Mouse (Mus musculus) embryonic fibroblast, embryonic 13.5 days (primary cell): ENCODE data around the gene Esam.

Experiments used
- CTCF ChIP-seq: IDR thresholded peaks from 2 replicates; pipeline ENCODE4 v1.5.1; 2011; ENCODE audit warnings: mild to moderate bottlenecking, control low read depth, low read length, moderate library complexity, borderline replicate concordance; ENCODE audit not compliant: insufficient read depth
- POLR2A ChIP-seq: IDR thresholded peaks from 2 replicates; pipeline ENCODE4 v1.6.1; 2011; ENCODE audit warnings: low read depth, mild to moderate bottlenecking, control low read depth, low read length, moderate library complexity

DNA sequence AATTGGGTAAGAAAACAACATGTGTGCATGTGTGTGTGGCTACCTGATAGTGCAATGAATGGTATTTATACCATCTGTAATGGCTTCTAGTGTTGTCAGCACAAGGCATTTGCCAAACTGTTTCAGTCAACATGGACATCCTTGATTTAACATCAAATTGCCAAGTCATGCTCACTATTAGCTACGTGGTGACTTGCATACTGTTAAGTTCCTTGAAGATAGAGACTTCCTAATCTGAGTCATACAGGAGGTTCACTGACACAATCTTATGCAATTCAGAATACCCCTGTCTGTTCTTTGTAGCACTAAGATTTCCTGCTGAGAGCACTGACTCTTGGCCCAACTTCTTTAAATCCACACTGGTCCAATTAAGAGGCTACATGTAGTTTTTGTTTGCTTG lies 10.4 kb upstream of the Esam start:
- TF ChIP-seq CTCF (no peak), POLR2A (no peak)
